Comparison of ENCODE assay signal across 9 mouse cellular contexts in genomic region chr17:66125211-66125610, GRCm38 (mm10). TPM values are rescaled to one million over a fixed set of nuclear protein-coding genes. Genes with fewer than 3 reads are reported as not detected.
DNase-seq lines count a peak whose midpoint lies in the region; ATAC-seq lines count a peak whose summit lies in the region.
"Had no signal": no experiment of that assay in that cellular context is flagged by ENCODE, and none has a peak within 500 bp of the region (broad histone marks: within the 10 kb centered on the region; RNA-seq: fewer than 3 reads in every experiment).

No protein-coding gene starts in this region.

- H3K36me3 ChIP-seq in forebrain, embryonic 11.5 days (ENCODE audit: control insufficient read depth, insufficient read depth, low read length), result peaks cover 2% of the 10 kb centered on the region; the same call in 1 of the 2 replicates
- H3K36me3 ChIP-seq in forebrain, embryonic 16.5 days (ENCODE audit: control insufficient read depth, insufficient read depth), result no peaks in the 10 kb centered on the region
- peaks cover 50% of the 10 kb centered on the region for H3K36me3 ChIP-seq in megakaryocyte, embryonic 14.5 days (replicated peaks; ENCODE audit: low read length)
- peaks cover 25% of the 10 kb centered on the region for H3K36me3 ChIP-seq in embryonic facial prominence, embryonic 14.5 days (ENCODE audit: control insufficient read depth, insufficient read depth, low read length)
- H3K36me3 ChIP-seq: hindbrain, embryonic 15.5 days had no signal

- H3K9ac ChIP-seq in forebrain, embryonic 11.5 days (ENCODE audit: low read length), result no peak overlapping the region
- H3K9ac ChIP-seq in forebrain, embryonic 16.5 days (replicated peaks; ENCODE audit: low read depth, low read length), result no peak overlapping the region
- no peak overlapping the region for H3K9ac ChIP-seq in embryonic facial prominence, embryonic 14.5 days (ENCODE audit: low read depth, low read length)
- H3K9ac ChIP-seq: hindbrain, embryonic 15.5 days had no signal

- H3K27me3 ChIP-seq in forebrain, embryonic 11.5 days (ENCODE audit: control insufficient read depth, insufficient read depth, low read length), result no peaks in the 10 kb centered on the region
- no peaks in the 10 kb centered on the region for H3K27me3 ChIP-seq in forebrain, embryonic 16.5 days (replicated peaks; ENCODE audit: control insufficient read depth, insufficient read depth, low read length)
- no peaks in the 10 kb centered on the region for H3K27me3 ChIP-seq in megakaryocyte, embryonic 14.5 days (replicated peaks)
- no peaks in the 10 kb centered on the region for H3K27me3 ChIP-seq in embryonic facial prominence, embryonic 14.5 days (replicated peaks; ENCODE audit: control insufficient read depth, insufficient read depth, low read length)
- H3K27me3 ChIP-seq: hindbrain, embryonic 15.5 days had no signal

- no peak for DNase-seq in forebrain, embryonic 11.5 days (ENCODE audit: low spot score)
- no peak for DNase-seq in embryonic facial prominence, embryonic 14.5 days (ENCODE audit: low spot score)
- DNase-seq in retina, postnatal 1 day, result peak; percentile 11
- DNase-seq in right cerebral cortex, adult 2 months (ENCODE audit: low spot score in 2 of 2), result no peak
- no peak for DNase-seq in urinary bladder, postnatal 36 days (ENCODE audit: low spot score in 2 of 2)

- no peaks in the 10 kb centered on the region for H3K9me3 ChIP-seq in forebrain, embryonic 11.5 days (ENCODE audit: control insufficient read depth, low read length)
- H3K9me3 ChIP-seq in forebrain, embryonic 16.5 days (ENCODE audit: control insufficient read depth, low read length), result no peaks in the 10 kb centered on the region
- H3K9me3 ChIP-seq in megakaryocyte, embryonic 14.5 days, result no peaks in the 10 kb centered on the region
- H3K9me3 ChIP-seq in embryonic facial prominence, embryonic 14.5 days (ENCODE audit: control insufficient read depth, low read length), result no peaks in the 10 kb centered on the region
- H3K9me3 ChIP-seq: hindbrain, embryonic 15.5 days had no signal

- no peak overlapping the region for H3K27ac ChIP-seq in forebrain, embryonic 11.5 days (ENCODE audit: low read depth, low read length)
- H3K27ac ChIP-seq in forebrain, embryonic 16.5 days (ENCODE audit: low read length), result no peak overlapping the region
- no peak overlapping the region for H3K27ac ChIP-seq in embryonic facial prominence, embryonic 14.5 days (replicated peaks; ENCODE audit: low read depth, low read length)
- H3K27ac ChIP-seq: hindbrain, embryonic 15.5 days had no signal

- peak overlapping the region; percentile 15; the same call in 1 of the 2 replicates for H3K4me2 ChIP-seq in forebrain, embryonic 11.5 days (ENCODE audit: low read depth, low read length, severe bottlenecking)
- H3K4me2 ChIP-seq in forebrain, embryonic 16.5 days (ENCODE audit: low read length), result no peak overlapping the region
- H3K4me2 ChIP-seq in embryonic facial prominence, embryonic 14.5 days (ENCODE audit: low read depth, low read length), result peak overlapping the region; percentile 84; the same call in 1 of the 2 replicates

- no peak for ATAC-seq in forebrain, embryonic 11.5 days (replicated peaks; ENCODE audit: low FRiP score)
- ATAC-seq in forebrain, embryonic 16.5 days, result no peak
- ATAC-seq in megakaryocyte, adult 5-6 weeks (ENCODE audit: poor library complexity, severe bottlenecking), result no peak
- no peak for ATAC-seq in embryonic facial prominence, embryonic 14.5 days (ENCODE audit: low read depth)

- 63% methylated on average over 5 of the region's 5 CpGs for WGBS in forebrain, embryonic 11.5 days
- 74% methylated on average over 5 of the region's 5 CpGs for WGBS in forebrain, embryonic 16.5 days
- WGBS in embryonic facial prominence, embryonic 14.5 days, result 63% methylated on average over 5 of the region's 5 CpGs

- peaks cover 7% of the 10 kb centered on the region; the same call in 1 of the 2 replicates for H3K4me1 ChIP-seq in forebrain, embryonic 11.5 days (replicated peaks; ENCODE audit: control insufficient read depth, insufficient read depth, low read length)
- peaks cover 12% of the 10 kb centered on the region for H3K4me1 ChIP-seq in forebrain, embryonic 16.5 days (replicated peaks; ENCODE audit: control insufficient read depth, insufficient read depth, low read length)
- peaks cover 38% of the 10 kb centered on the region for H3K4me1 ChIP-seq in megakaryocyte, embryonic 14.5 days
- H3K4me1 ChIP-seq in embryonic facial prominence, embryonic 14.5 days (ENCODE audit: control insufficient read depth, insufficient read depth, low read length), result peaks cover 8% of the 10 kb centered on the region; the same call in 1 of the 2 replicates

- H3K4me3 ChIP-seq in forebrain, embryonic 11.5 days (ENCODE audit: low read depth, low read length), result no peak overlapping the region
- no peak overlapping the region for H3K4me3 ChIP-seq in forebrain, embryonic 16.5 days (replicated peaks; ENCODE audit: low read length)
- H3K4me3 ChIP-seq in megakaryocyte, embryonic 14.5 days (replicated peaks), result peak overlapping the region; percentile 95
- H3K4me3 ChIP-seq in embryonic facial prominence, embryonic 14.5 days (ENCODE audit: low read depth, low read length), result no peak overlapping the region

RNA-seq across cellular contexts. Expression of gene Ddx11, which starts 1.9 kb away (rescaled TPM):
- 29.0 and 31.4 TPM in 2 replicates for polyA plus RNA-seq in forebrain, embryonic 11.5 days (2014; fragmentation: Nextera tagmentation; extraction: Ambion mirVana)
- 7.8 and 8.7 TPM in 2 replicates for polyA plus RNA-seq in forebrain, embryonic 16.5 days (2015; fragmentation: Nextera tagmentation; extraction: Ambion mirVana)
- polyA plus RNA-seq in megakaryocyte, embryonic 14.5 days (2012; ENCODE audit: insufficient read depth, low replicate concordance), result 2.2 and 3.1 TPM in 2 replicates
- total RNA-seq in megakaryocyte, adult 5-6 weeks (2015), result 5.2 and 6.7 TPM in 2 replicates
- total RNA-seq in megakaryocyte, adult 5-6 weeks (2017), result 9.8 and 11.1 TPM in 2 replicates
- polyA plus RNA-seq in embryonic facial prominence, embryonic 14.5 days (2014; fragmentation: Nextera tagmentation; extraction: Ambion mirVana), result 11.1 and 12.0 TPM in 2 replicates

RNA-seq across cellular contexts. Expression of gene Washc1, which starts 13.9 kb away (rescaled TPM):
- 24.9 and 29.4 TPM in 2 replicates for polyA plus RNA-seq in forebrain, embryonic 11.5 days (2014; fragmentation: Nextera tagmentation; extraction: Ambion mirVana)
- 44.3 and 52.5 TPM in 2 replicates for polyA plus RNA-seq in forebrain, embryonic 16.5 days (2015; fragmentation: Nextera tagmentation; extraction: Ambion mirVana)
- 19.3 and 64.7 TPM in 2 replicates for polyA plus RNA-seq in megakaryocyte, embryonic 14.5 days (2012; ENCODE audit: insufficient read depth, low replicate concordance)
- 14.5 and 19.1 TPM in 2 replicates for total RNA-seq in megakaryocyte, adult 5-6 weeks (2015)
- 29.7 and 30.9 TPM in 2 replicates for total RNA-seq in megakaryocyte, adult 5-6 weeks (2017)
- polyA plus RNA-seq in embryonic facial prominence, embryonic 14.5 days (2014; fragmentation: Nextera tagmentation; extraction: Ambion mirVana), result 35.1 and 37.6 TPM in 2 replicates

RNA-seq across cellular contexts. Expression of gene Ndufv2, which starts 23.9 kb away (rescaled TPM):
- polyA plus RNA-seq in forebrain, embryonic 11.5 days (2014; fragmentation: Nextera tagmentation; extraction: Ambion mirVana), result 313 and 317 TPM in 2 replicates
- polyA plus RNA-seq in forebrain, embryonic 16.5 days (2015; fragmentation: Nextera tagmentation; extraction: Ambion mirVana), result 332 and 339 TPM in 2 replicates
- 7.8 and 88.7 TPM in 2 replicates for polyA plus RNA-seq in megakaryocyte, embryonic 14.5 days (2012; ENCODE audit: insufficient read depth, low replicate concordance)
- total RNA-seq in megakaryocyte, adult 5-6 weeks (2015), result 170 and 198 TPM in 2 replicates
- 195 and 197 TPM in 2 replicates for total RNA-seq in megakaryocyte, adult 5-6 weeks (2017)
- polyA plus RNA-seq in embryonic facial prominence, embryonic 14.5 days (2014; fragmentation: Nextera tagmentation; extraction: Ambion mirVana), result 338 and 361 TPM in 2 replicates

RNA-seq across cellular contexts. Expression of gene Ankrd12, which starts 48.3 kb away (rescaled TPM):
- 29.0 and 30.3 TPM in 2 replicates for polyA plus RNA-seq in forebrain, embryonic 11.5 days (2014; fragmentation: Nextera tagmentation; extraction: Ambion mirVana)
- polyA plus RNA-seq in forebrain, embryonic 16.5 days (2015; fragmentation: Nextera tagmentation; extraction: Ambion mirVana), result 142 TPM in 2 replicates
- polyA plus RNA-seq in megakaryocyte, embryonic 14.5 days (2012; ENCODE audit: insufficient read depth, low replicate concordance), result 0.29 and 5.9 TPM in 2 replicates
- total RNA-seq in megakaryocyte, adult 5-6 weeks (2015), result 27.6 and 37.3 TPM in 2 replicates
- total RNA-seq in megakaryocyte, adult 5-6 weeks (2017), result 38.4 and 56.5 TPM in 2 replicates
- 24.9 and 25.2 TPM in 2 replicates for polyA plus RNA-seq in embryonic facial prominence, embryonic 14.5 days (2014; fragmentation: Nextera tagmentation; extraction: Ambion mirVana)
